Mouse (Mus musculus) brain, adult 10 weeks (tissue): ENCODE measurements around the gene Epx. TPM values are rescaled to one million over a fixed set of nuclear protein-coding genes. Genes with fewer than 3 reads are reported as not detected.

Experiments
- polyA plus RNA-seq: library from polyadenylated mRNA; stranded (reverse); fragments of 350-450 nt; fragmentation: Illumina TruSeq; extraction: RNeasy Lipid Tissue Mini Kit (QIAGEN cat#74804); gene quantifications from one replicate; pipeline ENCODE4 v1.2.3, GENCODE M21; 2015; ENCODE audit warnings: low read depth, low replicate concordance

Gene Epx
- 0.27 TPM for polyA plus RNA-seq

DNA sequence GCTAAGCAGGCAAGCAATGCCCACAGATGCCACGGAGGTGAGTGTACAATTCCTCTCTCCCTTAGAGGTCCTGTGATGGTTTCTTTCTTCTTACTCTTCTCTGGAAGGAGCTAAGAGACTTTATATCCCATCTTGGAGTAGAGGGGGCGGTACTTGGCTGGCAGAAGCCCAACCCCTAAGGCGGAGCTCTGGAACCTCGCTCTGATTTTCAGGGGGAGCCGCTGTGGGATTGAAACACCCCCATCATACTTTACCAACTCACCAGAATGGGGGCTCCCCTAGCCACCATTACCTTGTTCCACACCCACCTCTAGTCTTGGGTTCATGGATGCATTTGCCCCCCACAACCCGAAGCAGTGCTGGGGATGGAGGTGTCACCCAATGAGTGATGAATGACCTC is at the start of gene Epx:
Gene Epx, minus strand, starts transcription at position 101 of the 400 bp plus-strand sequence.

DNA sequence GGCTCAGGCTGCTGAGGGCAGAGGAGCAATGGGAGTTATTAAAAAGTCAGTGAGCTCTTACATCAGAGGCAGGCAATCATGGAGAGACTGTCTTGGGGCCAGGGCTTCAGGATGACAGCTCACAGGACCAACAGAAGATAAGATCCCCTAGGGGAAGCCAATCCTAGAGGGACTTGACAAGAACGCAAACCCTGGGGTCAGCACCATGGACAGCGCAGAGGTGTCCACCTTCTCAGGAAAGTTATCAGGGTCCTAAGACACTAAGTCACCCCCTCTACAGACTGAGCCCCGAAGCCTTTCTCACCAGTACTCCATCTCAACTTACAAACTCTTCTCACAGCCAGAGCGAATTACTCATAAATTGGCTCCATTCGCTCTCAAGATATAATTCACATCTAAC is 45.6 kb upstream of the Epx start, which contains the start of gene Olfr464:
Gene Olfr464, minus strand, starts transcription at position 2 of the 400 bp plus-strand sequence.

DNA sequence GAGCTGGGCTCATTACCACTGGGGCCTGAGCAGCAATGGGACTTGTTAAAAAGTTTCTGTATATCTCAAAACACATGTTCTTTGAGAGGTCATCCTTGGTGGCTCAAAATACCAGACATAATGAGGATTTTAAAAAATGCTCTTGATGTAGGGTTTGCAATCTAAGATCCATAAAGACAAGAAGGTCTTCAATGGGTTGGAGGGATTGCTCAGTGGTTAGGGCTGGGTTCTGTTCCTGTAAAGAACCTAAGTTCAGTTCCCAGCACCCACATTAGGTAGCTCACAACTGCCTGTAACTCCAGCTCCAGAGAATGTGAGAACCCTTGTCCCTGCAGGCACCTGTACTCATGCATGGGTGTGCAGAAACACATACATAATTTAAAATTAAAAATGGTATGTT is 22.0 kb upstream of the Epx start, which contains the start of gene Olfr463:
Gene Olfr463, minus strand, starts transcription at position 101 of the 400 bp plus-strand sequence.

DNA sequence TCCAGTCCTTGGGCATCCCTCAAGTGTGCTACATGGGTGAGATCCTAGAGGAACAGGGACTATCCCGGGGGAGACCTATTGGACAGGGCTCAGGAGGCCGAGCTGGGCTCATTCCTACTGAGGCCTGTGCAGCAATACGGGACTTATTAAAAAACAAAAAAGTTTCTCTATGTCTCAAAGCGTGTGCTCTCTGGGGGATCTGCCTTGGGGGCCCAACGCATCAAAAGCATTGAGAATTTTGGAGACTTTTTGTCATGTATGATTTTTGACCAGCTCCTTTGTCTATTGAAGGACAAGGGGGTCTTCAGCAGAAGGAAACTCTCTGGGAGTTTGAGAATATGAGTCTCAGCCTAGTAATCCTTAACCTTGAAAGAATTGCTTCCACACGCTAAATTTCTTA is 16.8 kb upstream of the Epx start, which contains the start of gene Olfr462:
Gene Olfr462, minus strand, starts transcription at position 101 of the 400 bp plus-strand sequence.

DNA sequence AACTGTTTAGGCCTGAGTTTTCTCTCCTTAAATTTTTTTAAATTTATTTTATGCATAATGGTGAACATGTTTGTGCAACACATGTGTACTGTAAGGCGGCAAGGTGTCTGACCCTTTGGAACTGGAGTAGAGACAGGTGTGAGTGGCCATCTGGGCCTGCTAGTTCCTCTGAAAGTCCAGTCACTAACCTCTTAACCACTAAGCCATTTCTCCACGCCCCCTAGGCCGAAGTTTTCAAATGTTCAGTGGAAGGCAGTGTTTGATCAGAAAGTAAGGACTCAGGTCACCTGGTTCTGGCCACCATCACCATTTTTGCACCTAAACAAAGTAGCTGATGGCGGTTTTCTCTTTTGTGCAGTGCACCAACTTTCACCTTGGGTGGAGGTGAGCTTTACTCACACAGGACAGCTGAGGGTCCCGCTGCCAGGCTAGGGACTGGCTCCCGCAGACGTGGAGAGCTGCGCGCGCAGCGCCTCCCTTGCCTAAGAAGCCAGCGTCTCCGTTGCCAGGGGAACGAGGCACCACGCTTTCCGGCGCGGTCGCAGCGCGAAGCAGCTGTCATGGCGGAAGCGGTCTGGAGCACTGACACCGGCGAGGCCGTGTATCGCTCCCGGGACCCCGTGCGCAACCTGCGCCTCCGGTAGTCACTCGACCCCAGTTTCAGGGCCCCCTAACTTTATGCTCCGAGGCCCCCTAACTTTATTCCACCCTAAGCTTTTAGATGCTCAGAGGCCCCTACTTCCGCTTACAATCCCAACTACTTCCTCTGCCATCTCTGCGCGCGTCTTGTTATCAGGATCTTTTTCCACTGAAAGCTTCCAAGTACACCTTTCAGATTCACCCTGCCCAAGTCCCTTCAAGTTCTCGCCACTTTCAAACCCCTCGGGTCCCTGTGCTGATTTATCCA is 22.4 kb downstream of the Epx start, which contains the start of gene Mks1:
Gene Mks1, plus strand, starts transcription at position 526 of the 907 bp plus-strand sequence.

DNA sequence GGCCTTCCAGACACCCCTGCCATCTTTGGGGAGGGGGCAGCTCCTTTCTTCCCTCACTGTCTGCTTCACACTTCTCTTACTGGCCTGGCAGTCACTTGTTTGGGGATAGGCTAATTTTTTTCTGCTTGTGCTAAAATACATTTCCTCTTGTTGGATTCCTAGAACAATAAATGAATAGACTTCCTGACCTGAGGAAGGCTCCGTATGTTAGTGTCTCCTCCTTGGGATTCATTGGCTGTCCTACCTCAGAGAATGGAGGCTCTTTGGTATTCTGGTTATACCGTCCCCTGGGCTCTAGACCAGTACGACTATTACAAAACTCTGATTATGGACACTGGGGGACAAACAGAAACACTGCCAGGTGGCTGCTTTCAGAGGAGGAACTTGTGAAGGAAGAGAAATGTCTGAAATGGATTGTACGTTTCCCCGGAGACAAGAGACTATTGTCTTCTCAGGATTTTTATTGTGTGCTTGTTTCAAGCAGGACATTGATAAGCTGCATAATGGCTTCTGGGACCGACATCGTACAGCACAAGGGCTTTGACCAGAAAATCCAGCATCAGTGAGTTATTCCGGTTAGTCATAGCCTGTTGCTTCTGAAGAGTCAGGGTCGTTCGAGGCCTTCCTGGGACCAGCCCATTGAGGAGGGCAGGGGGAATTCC is 47.0 kb downstream of the Epx start, which contains the start of gene Lpo:
Gene Lpo, minus strand, starts transcription at position 51 of the 662 bp plus-strand sequence.

Other genes with a start within 250 kb of the Epx start
- gene Rnf43, start 212.8 kb downstream of the Epx start, polyA plus RNA-seq, result 1.7 TPM
- gene Supt4a, start 138.0 kb downstream of the Epx start, polyA plus RNA-seq, result 169 TPM
- gene Tspoap1, start 115.0 kb downstream of the Epx start, polyA plus RNA-seq, result 145 TPM
- not detected for gene Mpo, start 82.0 kb downstream of the Epx start, polyA plus RNA-seq
- gene Lpo, start 47.2 kb downstream of the Epx start, polyA plus RNA-seq, result 3.9 TPM
- 5.4 TPM for gene Mks1, start 22.3 kb downstream of the Epx start, polyA plus RNA-seq
- gene Olfr462, start 16.7 kb upstream of the Epx start, polyA plus RNA-seq, result not detected
- gene Olfr463, start 21.9 kb upstream of the Epx start, polyA plus RNA-seq, result not detected
- 1.3 TPM for gene Olfr464, start 45.4 kb upstream of the Epx start, polyA plus RNA-seq
- gene Dynll2, start 112.0 kb upstream of the Epx start, polyA plus RNA-seq, result 630 TPM
- 196 TPM for gene Srsf1, start 171.8 kb upstream of the Epx start, polyA plus RNA-seq
- gene Vezf1, start 192.7 kb upstream of the Epx start, polyA plus RNA-seq, result 24.2 TPM
- gene Cuedc1, start 222.5 kb upstream of the Epx start, polyA plus RNA-seq, result 24.4 TPM